Mouse (Mus musculus): ENCODE measurements around the gene Cntd1. TPM values are rescaled to one million over a fixed set of nuclear protein-coding genes. Genes with fewer than 3 reads are reported as not detected.

The Cntd1 gene
- polyA plus RNA-seq, 1 experiment: 1.3 TPM

GRCm38 (mm10) chr11:101291231-101291630 lies 12.4 kb downstream of the Cntd1 start:
- 93% methylated on average over 8 of the region's 8 CpGs for WGBS
- Histone ChIP-seq H3K4me3 (replicated peaks; ENCODE audit: control insufficient read depth, low read depth, low read length) (no peak overlapping the region), H3K4me1 (ENCODE audit: control insufficient read depth, insufficient read depth, low read length) (no peaks in the 10 kb centered on the region), H3K27ac (ENCODE audit: control insufficient read depth, insufficient read depth, low read depth, low read length, poor library complexity) (no peak overlapping the region)
- TF ChIP-seq CTCF (IDR thresholded peaks at IDR 0.05; ENCODE audit: control insufficient read depth, insufficient read depth, low read length): no peak
- no peak for TF ChIP-seq POLR2A (IDR thresholded peaks at IDR 0.05; ENCODE audit: borderline replicate concordance, control insufficient read depth, low read depth, low read length)

GRCm38 (mm10) chr11:101295191-101295590 lies 16.4 kb downstream of the Cntd1 start:
- Histone ChIP-seq H3K4me1 (ENCODE audit: control insufficient read depth, insufficient read depth, low read length) (no peaks in the 10 kb centered on the region; the same call in 1 of the 2 replicates), H3K27ac (ENCODE audit: control insufficient read depth, insufficient read depth, low read depth, low read length, poor library complexity) (no peak overlapping the region), H3K4me3 (replicated peaks; ENCODE audit: control insufficient read depth, low read depth, low read length) (no peak overlapping the region)
- WGBS: 96% methylated on average over 8 of the region's 8 CpGs
- TF ChIP-seq POLR2A (IDR thresholded peaks at IDR 0.05; ENCODE audit: borderline replicate concordance, control insufficient read depth, low read depth, low read length): no peak
- TF ChIP-seq CTCF (IDR thresholded peaks at IDR 0.05; ENCODE audit: control insufficient read depth, insufficient read depth, low read length): no peak

GRCm38 (mm10) chr11:101300881-101301280 lies 22.1 kb downstream of the Cntd1 start:
- 57% methylated on average over 7 of the region's 7 CpGs for WGBS

GRCm38 (mm10) chr11:101301299-101302003 lies 22.6 kb downstream of the Cntd1 start:
- peak overlapping the region; percentile 60 for H3K27ac ChIP-seq (ENCODE audit: control insufficient read depth, insufficient read depth, low read depth, low read length, poor library complexity)
- WGBS: 8% methylated on average over 26 of the region's 26 CpGs
- TF ChIP-seq CTCF (IDR thresholded peaks at IDR 0.05; ENCODE audit: control insufficient read depth, insufficient read depth, low read length): no peak
- H3K4me1 ChIP-seq (ENCODE audit: control insufficient read depth, insufficient read depth, low read length): no peaks in the 10 kb centered on the region; the same call in 1 of the 2 replicates
- H3K4me3 ChIP-seq (replicated peaks; ENCODE audit: control insufficient read depth, low read depth, low read length): peak overlapping the region; percentile 77

More at GRCm38 (mm10) chr11:101300881-101301280, 22.1 kb downstream of the Cntd1 start:
- TF ChIP-seq POLR2A (IDR thresholded peaks at IDR 0.05; ENCODE audit: borderline replicate concordance, control insufficient read depth, low read depth, low read length) (no peak), CTCF (IDR thresholded peaks at IDR 0.05; ENCODE audit: control insufficient read depth, insufficient read depth, low read length) (peak; percentile 43)
- H3K4me1 ChIP-seq (ENCODE audit: control insufficient read depth, insufficient read depth, low read length): no peaks in the 10 kb centered on the region; the same call in 1 of the 2 replicates
- no peak overlapping the region for H3K27ac ChIP-seq (ENCODE audit: control insufficient read depth, insufficient read depth, low read depth, low read length, poor library complexity)
- peak overlapping the region; percentile 77 for H3K4me3 ChIP-seq (replicated peaks; ENCODE audit: control insufficient read depth, low read depth, low read length)

- H3K4me1 ChIP-seq (ENCODE audit: control insufficient read depth, insufficient read depth, low read length): no peaks in the 10 kb centered on the region; the same call in 1 of the 2 replicates
- WGBS: 7% methylated on average over 39 of the region's 39 CpGs
- H3K27ac ChIP-seq (ENCODE audit: control insufficient read depth, insufficient read depth, low read depth, low read length, poor library complexity): peak within 1 kb of the TSS; percentile 60
- H3K4me3 ChIP-seq (replicated peaks; ENCODE audit: control insufficient read depth, low read depth, low read length): peak within 1 kb of the TSS; percentile 77
- TF ChIP-seq CTCF (IDR thresholded peaks at IDR 0.05; ENCODE audit: control insufficient read depth, insufficient read depth, low read length) (peak; percentile 86), POLR2A (IDR thresholded peaks at IDR 0.05; ENCODE audit: borderline replicate concordance, control insufficient read depth, low read depth, low read length) (peak; percentile 77; the same call in 1 of the 2 replicates)
Observed at GRCm38 (mm10) chr11:101302004-101302798, 23.4 kb downstream of the Cntd1 start, which contains the start of gene Becn1. Gene Becn1, minus strand, starts transcription at chr11:101302286.

- Histone ChIP-seq H3K27ac (ENCODE audit: control insufficient read depth, insufficient read depth, low read depth, low read length, poor library complexity) (no peak overlapping the region), H3K4me1 (ENCODE audit: control insufficient read depth, insufficient read depth, low read length) (no peaks in the 10 kb centered on the region), H3K4me3 (replicated peaks; ENCODE audit: control insufficient read depth, low read depth, low read length) (no peak overlapping the region)
- TF ChIP-seq POLR2A (IDR thresholded peaks at IDR 0.05; ENCODE audit: borderline replicate concordance, control insufficient read depth, low read depth, low read length) (no peak), CTCF (IDR thresholded peaks at IDR 0.05; ENCODE audit: control insufficient read depth, insufficient read depth, low read length) (no peak)
- 52% methylated on average over 5 of the region's 5 CpGs for WGBS
Observed at GRCm38 (mm10) chr11:101307744-101308143, 28.9 kb downstream of the Cntd1 start.

- Histone ChIP-seq H3K27ac (ENCODE audit: control insufficient read depth, insufficient read depth, low read depth, low read length, poor library complexity) (no peak overlapping the region), H3K4me1 (ENCODE audit: control insufficient read depth, insufficient read depth, low read length) (peaks cover 1% of the 10 kb centered on the region; the same call in 1 of the 2 replicates), H3K4me3 (replicated peaks; ENCODE audit: control insufficient read depth, low read depth, low read length) (no peak overlapping the region)
- TF ChIP-seq CTCF (IDR thresholded peaks at IDR 0.05; ENCODE audit: control insufficient read depth, insufficient read depth, low read length) (no peak), POLR2A (IDR thresholded peaks at IDR 0.05; ENCODE audit: borderline replicate concordance, control insufficient read depth, low read depth, low read length) (no peak)
- WGBS: 54% methylated on average over 3 of the region's 3 CpGs
Observed at GRCm38 (mm10) chr11:101311083-101311482, 32.3 kb downstream of the Cntd1 start.

- TF ChIP-seq CTCF (IDR thresholded peaks at IDR 0.05; ENCODE audit: control insufficient read depth, insufficient read depth, low read length) (no peak), POLR2A (IDR thresholded peaks at IDR 0.05; ENCODE audit: borderline replicate concordance, control insufficient read depth, low read depth, low read length) (no peak)
Observed at GRCm38 (mm10) chr11:101312150-101312549, 33.3 kb downstream of the Cntd1 start.

More at GRCm38 (mm10) chr11:101312150-101312549, 33.3 kb downstream of the Cntd1 start:
- Histone ChIP-seq H3K4me1 (ENCODE audit: control insufficient read depth, insufficient read depth, low read length) (peaks cover 3% of the 10 kb centered on the region; the same call in 1 of the 2 replicates), H3K4me3 (replicated peaks; ENCODE audit: control insufficient read depth, low read depth, low read length) (no peak overlapping the region), H3K27ac (ENCODE audit: control insufficient read depth, insufficient read depth, low read depth, low read length, poor library complexity) (no peak overlapping the region)
- 36% methylated on average over 3 of the region's 3 CpGs for WGBS

All from bone marrow, adult 2 months (tissue).